Mouse (Mus musculus) lung, embryonic 14.5 days (tissue): ENCODE measurements around the gene Fance. TPM values are rescaled to one million over a fixed set of nuclear protein-coding genes. Genes with fewer than 3 reads are reported as not detected.

ENCODE experiments used
- ATAC-seq: fragments of 200-750 bp; cut with Nextera tagmentation; 2 replicates; pipeline ENCODE4 v1.8.0; 2017; ENCODE audit warnings: mild to moderate bottlenecking, moderate TSS enrichment, moderate library complexity; ENCODE audit not compliant: insufficient read depth
- DNase-seq: peaks from one replicate; pipeline ENCODE4 v3.0.0-alpha.2; 2015
- H3K27ac ChIP-seq: fragments of 300-500 bp; sonication (generic); 2 replicates; pipeline ENCODE4 v1.5.1; 2014; ENCODE audit warnings: low read depth, mild to moderate bottlenecking, moderate library complexity
- H3K27me3 ChIP-seq: fragments of 300-500 bp; sonication (generic); 2 replicates; pipeline ENCODE4 v1.6.1; 2014; ENCODE audit warnings: low read length, control low read depth; ENCODE audit not compliant: insufficient read depth
- H3K36me3 ChIP-seq: fragments of 300-500 bp; sonication (generic); 2 replicates; pipeline ENCODE4 v1.6.1; 2014; ENCODE audit warnings: control low read depth; ENCODE audit not compliant: insufficient read depth
- H3K4me1 ChIP-seq: fragments of 300-500 bp; sonication (generic); 2 replicates; pipeline ENCODE4 v1.6.1; 2014; ENCODE audit warnings: antibody characterized with exemption, control low read depth; ENCODE audit not compliant: insufficient read depth
- H3K4me2 ChIP-seq: fragments of 300-500 bp; sonication (generic); 2 replicates; pipeline ENCODE4 v1.6.1; 2014; ENCODE audit warnings: mild to moderate bottlenecking
- H3K4me3 ChIP-seq: fragments of 300-500 bp; sonication (generic); 2 replicates; pipeline ENCODE4 v1.5.1; 2014; ENCODE audit warnings: low read depth, low read length
- H3K9ac ChIP-seq: fragments of 300-500 bp; sonication (generic); 2 replicates; pipeline ENCODE4 v1.6.1; 2014
- H3K9me3 ChIP-seq: fragments of 300-500 bp; sonication (generic); 2 replicates; pipeline ENCODE4 v1.6.1; 2016; ENCODE audit warnings: low read depth, low read length, control low read depth
- CTCF ChIP-seq: IDR thresholded peaks from 2 replicates; pipeline ENCODE4 v1.5.1; 2016; ENCODE audit warnings: antibody characterized with exemption, low read depth
- WGBS: fragments of 180-500 bp; shearing (Covaris S2); extraction: QIAGEN DNeasy Blood & Tissue Kit; methylation state at CpG from one replicate; pipeline ENCODE4 v1.1.7; 2014; 5-methylcytosine and 5-hydroxymethylcytosine counted together
- polyA plus RNA-seq: library from polyadenylated mRNA; unstranded; fragments of >200 nt; fragmentation: Nextera tagmentation; extraction: Ambion mirVana; gene quantifications from 2 replicates; pipeline ENCODE4 v1.2.1, GENCODE M21; 2014

The Fance gene
- 28.2 and 35.3 TPM in 2 replicates for polyA plus RNA-seq

- WGBS: under 1% methylated on average over 69 of the region's 69 CpGs
- Histone ChIP-seq H3K4me1 (0 out of 2 replicates have a peak, but pooled peaks cover 4% of the 10 kb centered on the region), H3K27ac (peak within 1 kb of the TSS; percentile 94), H3K9ac (peak within 1 kb of the TSS; percentile 89), H3K9me3 (no peaks in the 10 kb centered on the region), H3K36me3 (peaks cover 27% of the 10 kb centered on the region), H3K27me3 (no peaks in the 10 kb centered on the region), H3K4me2 (peak within 1 kb of the TSS; percentile 86), H3K4me3 (peak within 1 kb of the TSS; percentile 82)
- DNase-seq (peak; percentile 100), ATAC-seq (peak; percentile 97)
- TF ChIP-seq CTCF: no peak
Observed at GRCm38 (mm10) chr17:28313212-28313879, at the start of gene Fance. Fance (plus strand) TSS chr17:28313519.

DNA sequence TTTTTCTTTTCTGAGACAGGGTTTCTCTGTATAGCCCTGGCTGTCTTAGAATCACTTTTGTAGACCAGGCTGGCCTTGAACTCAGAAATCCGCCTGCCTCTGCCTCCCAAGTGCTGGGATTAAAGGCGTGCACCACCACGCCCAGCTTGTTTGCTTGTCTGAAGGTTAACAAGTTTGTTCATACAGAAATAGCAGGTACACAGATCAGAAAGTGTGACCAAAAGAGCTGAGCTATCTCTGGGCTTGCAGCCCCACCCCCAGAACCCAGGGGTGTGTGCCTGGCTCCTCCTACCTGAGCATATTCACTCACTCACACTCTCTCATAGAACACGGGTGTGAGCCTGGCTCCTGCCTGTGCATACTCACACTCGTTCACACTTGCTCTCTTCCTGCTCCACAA is 46.1 kb upstream of the Fance start:
- no peaks in the 10 kb centered on the region for H3K9me3 ChIP-seq
- DNase-seq: no peak
- 87% methylated on average over 5 of the region's 5 CpGs for WGBS

DNA sequence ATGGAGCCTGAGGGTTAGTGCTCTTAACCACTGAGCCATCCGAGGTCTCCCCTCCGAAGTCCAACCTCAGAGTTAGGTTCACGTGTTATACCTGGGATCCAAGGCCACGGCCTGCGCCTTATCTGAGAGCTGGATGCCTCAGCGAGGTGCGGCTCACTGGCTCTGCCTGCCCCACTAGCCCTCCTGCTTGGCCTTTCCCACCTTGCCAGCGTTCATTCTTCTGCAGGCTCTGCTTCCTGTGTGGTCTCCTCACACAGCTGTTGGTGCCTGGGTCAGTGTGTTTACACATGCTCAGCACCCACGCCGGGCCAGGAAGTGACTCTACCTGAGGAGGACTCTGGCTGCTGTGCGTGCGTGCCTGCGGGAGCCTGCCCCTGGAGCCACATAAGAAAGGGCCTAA is 43.2 kb upstream of the Fance start:
- WGBS: 28% methylated on average over 13 of the region's 13 CpGs
- Histone ChIP-seq H3K4me1 (0 out of 2 replicates have a peak, but pooled peaks cover 8% of the 10 kb centered on the region), H3K4me2 (no peak overlapping the region), H3K9me3 (no peaks in the 10 kb centered on the region), H3K36me3 (no peaks in the 10 kb centered on the region), H3K27ac (peak overlapping the region; percentile 67), H3K4me3 (no peak overlapping the region), H3K27me3 (no peaks in the 10 kb centered on the region), H3K9ac (no peak overlapping the region)
- DNase-seq (peak; percentile 34), ATAC-seq (peak; percentile 22; the same call in 1 of the 2 replicates)
- no peak for TF ChIP-seq CTCF

More for the DNA sequence above, 46.1 kb upstream of the Fance start:
- Histone ChIP-seq H3K27ac (no peak overlapping the region), H3K9ac (no peak overlapping the region), H3K4me3 (no peak overlapping the region), H3K27me3 (no peaks in the 10 kb centered on the region), H3K4me1 (0 out of 2 replicates have a peak, but pooled peaks cover 9% of the 10 kb centered on the region), H3K4me2 (no peak overlapping the region), H3K36me3 (no peaks in the 10 kb centered on the region)
- ATAC-seq: no peak
- TF ChIP-seq CTCF: no peak

DNA sequence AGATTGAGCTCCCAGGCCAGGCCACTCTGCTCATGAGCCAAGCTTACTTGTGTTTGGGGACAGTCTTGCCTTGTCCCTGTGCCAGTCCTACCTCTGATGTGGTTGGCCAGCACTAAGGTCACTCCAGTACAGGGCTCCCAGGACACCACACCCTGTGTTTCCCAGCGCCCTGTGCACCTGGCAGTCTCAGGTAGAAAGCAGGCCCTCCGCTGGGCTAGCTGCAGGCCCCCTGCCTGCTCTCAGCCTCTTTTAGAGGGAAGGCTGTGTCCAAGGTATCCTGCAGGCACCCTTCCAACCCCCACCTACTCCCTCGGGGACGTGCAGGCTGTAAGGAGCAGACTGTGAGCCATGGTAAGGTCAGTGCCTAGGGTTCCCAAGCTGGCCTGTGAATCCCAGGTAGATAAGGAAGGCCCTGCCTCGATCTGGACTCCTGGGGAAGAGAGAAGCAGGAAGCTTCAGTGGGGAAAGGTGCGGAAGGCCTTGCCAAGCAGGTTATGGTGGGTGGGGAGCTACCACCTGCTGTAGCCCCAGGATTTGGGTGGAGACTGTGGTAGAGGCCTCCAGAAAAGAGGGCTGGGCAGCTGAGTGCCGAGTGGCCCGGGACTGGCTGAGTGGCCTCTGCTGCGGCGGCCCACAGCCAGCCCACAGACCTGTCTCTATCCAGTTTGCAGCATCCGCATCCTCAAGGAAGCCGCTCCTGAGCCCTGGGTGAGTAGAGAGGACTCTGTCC is 41.6 kb upstream of the Fance start:
- TF ChIP-seq CTCF: no peak
- no peak for DNase-seq
- 60% methylated on average over 12 of the region's 12 CpGs for WGBS

GRCm38 (mm10) chr17:28272281-28272680 is 41.0 kb upstream of the Fance start:
- 63% methylated on average over 9 of the region's 9 CpGs for WGBS
- 0 out of 2 replicates have a peak, but pooled peaks have one; percentile 7 for ATAC-seq
- 0 out of 2 replicates have a peak overlapping the region, but pooled peaks have one; percentile 54 for H3K27ac ChIP-seq
- H3K4me2 ChIP-seq: no peak overlapping the region
- no peaks in the 10 kb centered on the region for H3K36me3 ChIP-seq
- H3K4me3 ChIP-seq: no peak overlapping the region
- no peaks in the 10 kb centered on the region for H3K27me3 ChIP-seq
- no peak for DNase-seq
- no peaks in the 10 kb centered on the region for H3K9me3 ChIP-seq
- 0 out of 2 replicates have a peak, but pooled peaks cover 7% of the 10 kb centered on the region for H3K4me1 ChIP-seq
- TF ChIP-seq CTCF: no peak
- H3K9ac ChIP-seq: no peak overlapping the region

More for the DNA sequence above, 41.6 kb upstream of the Fance start:
- Histone ChIP-seq H3K36me3 (no peaks in the 10 kb centered on the region), H3K4me1 (0 out of 2 replicates have a peak, but pooled peaks cover 7% of the 10 kb centered on the region), H3K9me3 (no peaks in the 10 kb centered on the region), H3K4me2 (no peak overlapping the region), H3K4me3 (no peak overlapping the region), H3K27ac (peak overlapping the region; percentile 54; the same call in 1 of the 2 replicates), H3K27me3 (no peaks in the 10 kb centered on the region), H3K9ac (no peak overlapping the region)
- no peak for ATAC-seq

- Histone ChIP-seq H3K27me3 (no peaks in the 10 kb centered on the region), H3K4me1 (0 out of 2 replicates have a peak, but pooled peaks cover 7% of the 10 kb centered on the region), H3K36me3 (no peaks in the 10 kb centered on the region), H3K9ac (no peak overlapping the region), H3K4me2 (no peak overlapping the region), H3K9me3 (no peaks in the 10 kb centered on the region), H3K4me3 (no peak overlapping the region), H3K27ac (no peak overlapping the region)
- ATAC-seq (0 out of 2 replicates have a peak, but pooled peaks have one; percentile 12), DNase-seq (peak; percentile 45)
- WGBS: 63% methylated on average over 6 of the region's 6 CpGs
- TF ChIP-seq CTCF: no peak
Observed at GRCm38 (mm10) chr17:28272837-28273236, 40.5 kb upstream of the Fance start.

DNA sequence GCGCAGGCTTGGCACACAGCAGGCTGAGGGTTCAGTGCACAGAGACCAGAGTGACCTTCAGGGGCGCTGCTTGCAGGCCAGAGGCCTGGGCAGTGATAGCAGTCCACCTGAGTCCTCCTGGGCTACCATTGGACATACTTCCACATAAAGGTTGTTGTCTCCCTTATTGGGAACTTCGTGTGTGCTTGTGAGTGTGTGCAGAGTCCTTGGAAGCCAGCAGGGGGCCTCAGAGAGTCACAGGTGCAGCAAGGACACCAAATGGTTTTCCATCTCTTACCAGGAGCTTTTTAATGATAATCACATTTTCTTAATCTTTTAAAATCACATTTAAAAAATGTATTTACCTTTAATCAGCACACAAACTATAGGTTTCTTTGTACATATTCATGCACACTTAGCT is 38.6 kb upstream of the Fance start:
- Histone ChIP-seq H3K27me3 (no peaks in the 10 kb centered on the region), H3K4me2 (no peak overlapping the region), H3K9ac (no peak overlapping the region), H3K36me3 (no peaks in the 10 kb centered on the region), H3K9me3 (no peaks in the 10 kb centered on the region), H3K27ac (no peak overlapping the region), H3K4me3 (no peak overlapping the region), H3K4me1 (peaks cover 13% of the 10 kb centered on the region)
- WGBS: 73% methylated on average over 3 of the region's 3 CpGs
- TF ChIP-seq CTCF: peak; percentile 58
- DNase-seq: no peak
- ATAC-seq: no peak
